Comparison of ENCODE assay signal across 14 mouse cellular contexts in the genomic region with DNA sequence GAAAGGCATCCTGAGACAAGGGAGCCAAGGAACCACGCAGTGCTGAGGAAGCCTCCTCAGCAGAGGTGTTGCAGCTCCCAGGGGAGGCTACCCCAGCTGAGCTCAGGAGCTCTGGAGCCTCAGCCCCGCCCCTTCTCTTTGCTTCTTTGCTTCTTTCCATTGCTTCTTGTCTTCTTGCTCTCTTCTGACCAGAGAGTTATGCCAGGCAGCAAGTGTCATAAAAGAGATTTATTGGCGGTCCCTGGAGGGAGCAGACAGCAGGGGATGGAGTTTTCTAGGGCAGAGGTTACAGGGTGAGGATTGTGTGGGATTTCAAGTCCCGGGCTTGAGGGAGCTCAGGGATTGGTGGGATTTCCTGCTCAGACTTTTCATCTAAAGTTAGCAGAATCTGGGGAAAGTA.
DNase-seq lines count a peak whose midpoint lies in the region; ATAC-seq and TF ChIP-seq lines count a peak whose summit lies in the region.
"Had no signal": no experiment of that assay in that cellular context is flagged by ENCODE, and none has a peak within 500 bp of the region (broad histone marks: within the 10 kb centered on the region; RNA-seq: fewer than 3 reads in every experiment).

No protein-coding gene starts in this region.

- ATAC-seq in kidney, postnatal 0 days (replicated peaks; ENCODE audit: low FRiP score, low read depth) = peak; percentile 40; the same call in 1 of the 2 replicates
- ATAC-seq in activated CD4-positive, CD25-positive, alpha-beta regulatory T cell, adult 4 months = no peak
- ATAC-seq in granulocyte monocyte progenitor cell, adult 5-6 weeks (replicated peaks; ENCODE audit: poor library complexity, severe bottlenecking) = no peak
- ATAC-seq: CD4-positive, CD25-positive, alpha-beta regulatory T cell, adult 4 months had no signal

- no peak for TF ChIP-seq POLR2A in testis, adult 2 months (IDR thresholded peaks at IDR 0.05; ENCODE audit: control insufficient read depth, low read depth, low read length)

- H3K9ac ChIP-seq in kidney, postnatal 0 days (ENCODE audit: low read depth, low read length) = no peak overlapping the region
- H3K9ac ChIP-seq: limb, embryonic 12.5 days; lung, embryonic 15.5 days; midbrain, embryonic 12.5 days had no signal

- no peak for DNase-seq in heart, embryonic 10.5 days (ENCODE audit: low spot score)
- DNase-seq in heart, postnatal 14 days = no peak
- DNase-seq in testis, postnatal 14 days (ENCODE audit: low spot score) = no peak
- peak; percentile 61 for DNase-seq in kidney, postnatal 0 days (ENCODE audit: low spot score)
- DNase-seq in urinary bladder, postnatal 10 days (ENCODE audit: low spot score) = no peak
- DNase-seq: cerebellum, adult 18-20 months; thymus, postnatal 4 days had no signal

- intact Hi-C loops in heart, postnatal 14 days (cut with DNase I) = loop anchor here (5.0 kb wide), 1 partner anchor 44 kb away; no protein-coding TSS in a partner anchor

- peaks cover 8% of the 10 kb centered on the region; the same call in 1 of the 2 replicates for H3K27me3 ChIP-seq in heart, embryonic 10.5 days (ENCODE audit: insufficient read depth, poor library complexity, severe bottlenecking)
- H3K27me3 ChIP-seq in testis, adult 2 months (ENCODE audit: control insufficient read depth, insufficient read depth, low read length) = no peaks in the 10 kb centered on the region
- H3K27me3 ChIP-seq in kidney, postnatal 0 days (ENCODE audit: insufficient read depth, low read length) = no peaks in the 10 kb centered on the region
- H3K27me3 ChIP-seq: limb, embryonic 12.5 days; lung, embryonic 15.5 days; midbrain, embryonic 12.5 days had no signal

- H3K27ac ChIP-seq in heart, embryonic 10.5 days = 0 out of 2 replicates have a peak overlapping the region, but pooled peaks have one; percentile 1
- H3K27ac ChIP-seq in testis, adult 2 months (ENCODE audit: control insufficient read depth, insufficient read depth, low read depth, low read length) = no peak overlapping the region; the same call in 1 of the 2 replicates
- no peak overlapping the region for H3K27ac ChIP-seq in kidney, postnatal 0 days
- H3K27ac ChIP-seq: limb, embryonic 12.5 days; lung, embryonic 15.5 days; midbrain, embryonic 12.5 days had no signal

- no peak for TF ChIP-seq CTCF in testis, adult 2 months (IDR thresholded peaks at IDR 0.05; ENCODE audit: control insufficient read depth, insufficient read depth, insufficient replicate concordance, low read depth, low read length)
- no peak for TF ChIP-seq CTCF in kidney, postnatal 0 days (IDR thresholded peaks at IDR 0.05; ENCODE audit: low read depth)

- H3K4me1 ChIP-seq in heart, embryonic 10.5 days = peaks cover 17% of the 10 kb centered on the region
- peaks cover 2% of the 10 kb centered on the region; the same call in 1 of the 2 replicates for H3K4me1 ChIP-seq in testis, adult 2 months (ENCODE audit: control insufficient read depth, insufficient read depth, low read length)
- 0 out of 2 replicates have a peak, but pooled peaks cover 7% of the 10 kb centered on the region for H3K4me1 ChIP-seq in kidney, postnatal 0 days (replicated peaks; ENCODE audit: insufficient read depth, low read length)
- H3K4me1 ChIP-seq: midbrain, embryonic 12.5 days had no signal

- 30% methylated on average over 4 of the region's 4 CpGs for WGBS in heart, embryonic 10.5 days
- WGBS in kidney, postnatal 0 days = 11% methylated on average over 4 of the region's 4 CpGs

- no peaks in the 10 kb centered on the region for H3K9me3 ChIP-seq in heart, embryonic 10.5 days
- no peaks in the 10 kb centered on the region for H3K9me3 ChIP-seq in kidney, postnatal 0 days (replicated peaks; ENCODE audit: low read length)
- H3K9me3 ChIP-seq: limb, embryonic 12.5 days; lung, embryonic 15.5 days; midbrain, embryonic 12.5 days had no signal

- H3K4me3 ChIP-seq in heart, embryonic 10.5 days = no peak overlapping the region
- 0 out of 2 replicates have a peak overlapping the region, but pooled peaks have one; percentile 4 for H3K4me3 ChIP-seq in testis, adult 2 months (ENCODE audit: control insufficient read depth, low read depth, low read length)
- no peak overlapping the region for H3K4me3 ChIP-seq in kidney, postnatal 0 days (replicated peaks; ENCODE audit: low read depth, low read length)
- H3K4me3 ChIP-seq: limb, embryonic 12.5 days; lung, embryonic 15.5 days; midbrain, embryonic 12.5 days had no signal

- H3K4me2 ChIP-seq in kidney, postnatal 0 days (ENCODE audit: low read length) = no peak overlapping the region
- H3K4me2 ChIP-seq: limb, embryonic 12.5 days; lung, embryonic 15.5 days; midbrain, embryonic 12.5 days had no signal

- H3K36me3 ChIP-seq in heart, embryonic 10.5 days = no peaks in the 10 kb centered on the region
- no peaks in the 10 kb centered on the region for H3K36me3 ChIP-seq in testis, adult 2 months (ENCODE audit: control insufficient read depth, insufficient read depth, low read length)
- no peaks in the 10 kb centered on the region for H3K36me3 ChIP-seq in kidney, postnatal 0 days (ENCODE audit: insufficient read depth, low read length)
- H3K36me3 ChIP-seq: limb, embryonic 12.5 days; lung, embryonic 15.5 days; midbrain, embryonic 12.5 days had no signal
